Mouse (Mus musculus): ENCODE measurements around the gene Kdm3a. TPM values are rescaled to one million over a fixed set of nuclear protein-coding genes. Genes with fewer than 3 reads are reported as not detected.

Gene Kdm3a
- polyA plus RNA-seq (2014; fragmentation: Nextera tagmentation; extraction: Ambion mirVana): 55.0 and 55.4 TPM in 2 replicates

GRCm38 (mm10) chr6:71632829-71633662 lies at the start of gene Kdm3a:
Gene Kdm3a (minus strand): TSS chr6:71632990.
- H3K4me3 ChIP-seq (ENCODE audit: low read depth, low read length): peak within 1 kb of the TSS; percentile 90
- H3K4me1 ChIP-seq (ENCODE audit: control insufficient read depth, insufficient read depth, low read length): 0 out of 2 replicates have a peak, but pooled peaks cover 6% of the 10 kb centered on the region
- H3K4me2 ChIP-seq (ENCODE audit: low read depth, severe bottlenecking): peak within 1 kb of the TSS; percentile 54
- H3K36me3 ChIP-seq (ENCODE audit: control insufficient read depth, insufficient read depth, low read length): peaks cover 3% of the 10 kb centered on the region; the same call in 1 of the 2 replicates
- DNase-seq (ENCODE audit: low spot score) (peak; percentile 99), ATAC-seq (ENCODE audit: insufficient number of reproducible peaks, low FRiP score, low TSS enrichment, low read depth) (peak; percentile 98)
- H3K27me3 ChIP-seq (ENCODE audit: control insufficient read depth, insufficient read depth, low read length): no peaks in the 10 kb centered on the region
- H3K9ac ChIP-seq (ENCODE audit: low read length): peak within 1 kb of the TSS; percentile 73
- peak within 1 kb of the TSS; percentile 97 for H3K27ac ChIP-seq (replicated peaks; ENCODE audit: low read depth, low read length)
- WGBS: under 1% methylated on average over 60 of the region's 63 CpGs
- H3K9me3 ChIP-seq (ENCODE audit: control insufficient read depth, low read length): no peaks in the 10 kb centered on the region

GRCm38 (mm10) chr6:71678891-71679290 lies 46.1 kb upstream of the Kdm3a start:
- H3K36me3 ChIP-seq (ENCODE audit: control insufficient read depth, insufficient read depth, low read length): no peaks in the 10 kb centered on the region
- no peak overlapping the region for H3K9ac ChIP-seq (ENCODE audit: low read length)
- no peak overlapping the region for H3K27ac ChIP-seq (replicated peaks; ENCODE audit: low read depth, low read length)
- DNase-seq (ENCODE audit: low spot score) (no peak), ATAC-seq (ENCODE audit: insufficient number of reproducible peaks, low FRiP score, low TSS enrichment, low read depth) (no peak)
- H3K9me3 ChIP-seq (ENCODE audit: control insufficient read depth, low read length): no peaks in the 10 kb centered on the region
- H3K4me1 ChIP-seq (ENCODE audit: control insufficient read depth, insufficient read depth, low read length): no peaks in the 10 kb centered on the region
- no peak overlapping the region for H3K4me2 ChIP-seq (ENCODE audit: low read depth, severe bottlenecking)
- 60% methylated on average over 7 of the region's 7 CpGs for WGBS
- H3K27me3 ChIP-seq (ENCODE audit: control insufficient read depth, insufficient read depth, low read length): no peaks in the 10 kb centered on the region
- H3K4me3 ChIP-seq (ENCODE audit: low read depth, low read length): no peak overlapping the region

GRCm38 (mm10) chr6:71673166-71673565 lies 40.4 kb upstream of the Kdm3a start:
- 72% methylated on average over 2 of the region's 2 CpGs for WGBS
- Histone ChIP-seq H3K9ac (ENCODE audit: low read length) (no peak overlapping the region), H3K27me3 (ENCODE audit: control insufficient read depth, insufficient read depth, low read length) (no peaks in the 10 kb centered on the region), H3K9me3 (ENCODE audit: control insufficient read depth, low read length) (no peaks in the 10 kb centered on the region), H3K4me2 (ENCODE audit: low read depth, severe bottlenecking) (no peak overlapping the region), H3K27ac (replicated peaks; ENCODE audit: low read depth, low read length) (no peak overlapping the region), H3K36me3 (ENCODE audit: control insufficient read depth, insufficient read depth, low read length) (no peaks in the 10 kb centered on the region), H3K4me3 (ENCODE audit: low read depth, low read length) (no peak overlapping the region), H3K4me1 (ENCODE audit: control insufficient read depth, insufficient read depth, low read length) (no peaks in the 10 kb centered on the region)
- ATAC-seq (ENCODE audit: insufficient number of reproducible peaks, low FRiP score, low TSS enrichment, low read depth) (no peak), DNase-seq (ENCODE audit: low spot score) (no peak)

- Histone ChIP-seq H3K4me1 (ENCODE audit: control insufficient read depth, insufficient read depth, low read length) (no peaks in the 10 kb centered on the region), H3K4me2 (ENCODE audit: low read depth, severe bottlenecking) (no peak overlapping the region), H3K4me3 (ENCODE audit: low read depth, low read length) (no peak overlapping the region), H3K27ac (replicated peaks; ENCODE audit: low read depth, low read length) (no peak overlapping the region), H3K36me3 (ENCODE audit: control insufficient read depth, insufficient read depth, low read length) (no peaks in the 10 kb centered on the region), H3K9ac (ENCODE audit: low read length) (no peak overlapping the region), H3K27me3 (ENCODE audit: control insufficient read depth, insufficient read depth, low read length) (no peaks in the 10 kb centered on the region), H3K9me3 (ENCODE audit: control insufficient read depth, low read length) (no peaks in the 10 kb centered on the region)
- no peak for ATAC-seq (ENCODE audit: insufficient number of reproducible peaks, low FRiP score, low TSS enrichment, low read depth)
- DNase-seq (ENCODE audit: low spot score): no peak
- WGBS: 70% methylated on average over 1 of the region's 1 CpGs
Measured at GRCm38 (mm10) chr6:71664511-71664910, 31.7 kb upstream of the Kdm3a start.

GRCm38 (mm10) chr6:71658290-71658689 lies 25.5 kb upstream of the Kdm3a start:
- Histone ChIP-seq H3K4me1 (ENCODE audit: control insufficient read depth, insufficient read depth, low read length) (no peaks in the 10 kb centered on the region), H3K4me3 (ENCODE audit: low read depth, low read length) (no peak overlapping the region), H3K9me3 (ENCODE audit: control insufficient read depth, low read length) (no peaks in the 10 kb centered on the region), H3K4me2 (ENCODE audit: low read depth, severe bottlenecking) (no peak overlapping the region), H3K27me3 (ENCODE audit: control insufficient read depth, insufficient read depth, low read length) (no peaks in the 10 kb centered on the region), H3K9ac (ENCODE audit: low read length) (no peak overlapping the region), H3K27ac (replicated peaks; ENCODE audit: low read depth, low read length) (no peak overlapping the region), H3K36me3 (ENCODE audit: control insufficient read depth, insufficient read depth, low read length) (no peaks in the 10 kb centered on the region)
- DNase-seq (ENCODE audit: low spot score) (no peak), ATAC-seq (ENCODE audit: insufficient number of reproducible peaks, low FRiP score, low TSS enrichment, low read depth) (no peak)
- WGBS: 66% methylated on average over 2 of the region's 2 CpGs

- no peak overlapping the region for H3K27ac ChIP-seq (replicated peaks; ENCODE audit: low read depth, low read length)
- DNase-seq (ENCODE audit: low spot score) (no peak), ATAC-seq (ENCODE audit: insufficient number of reproducible peaks, low FRiP score, low TSS enrichment, low read depth) (no peak)
- H3K36me3 ChIP-seq (ENCODE audit: control insufficient read depth, insufficient read depth, low read length): no peaks in the 10 kb centered on the region
- H3K4me1 ChIP-seq (ENCODE audit: control insufficient read depth, insufficient read depth, low read length): no peaks in the 10 kb centered on the region
- no peak overlapping the region for H3K9ac ChIP-seq (ENCODE audit: low read length)
- 74% methylated on average over 3 of the region's 3 CpGs for WGBS
- H3K9me3 ChIP-seq (ENCODE audit: control insufficient read depth, low read length): no peaks in the 10 kb centered on the region
- H3K27me3 ChIP-seq (ENCODE audit: control insufficient read depth, insufficient read depth, low read length): no peaks in the 10 kb centered on the region
- H3K4me2 ChIP-seq (ENCODE audit: low read depth, severe bottlenecking): no peak overlapping the region
- H3K4me3 ChIP-seq (ENCODE audit: low read depth, low read length): no peak overlapping the region
Measured at GRCm38 (mm10) chr6:71655835-71656234, 23.0 kb upstream of the Kdm3a start.

GRCm38 (mm10) chr6:71651868-71652267 lies 19.1 kb upstream of the Kdm3a start:
- Histone ChIP-seq H3K27me3 (ENCODE audit: control insufficient read depth, insufficient read depth, low read length) (no peaks in the 10 kb centered on the region), H3K36me3 (ENCODE audit: control insufficient read depth, insufficient read depth, low read length) (no peaks in the 10 kb centered on the region), H3K9me3 (ENCODE audit: control insufficient read depth, low read length) (no peaks in the 10 kb centered on the region), H3K4me2 (ENCODE audit: low read depth, severe bottlenecking) (no peak overlapping the region), H3K4me3 (ENCODE audit: low read depth, low read length) (no peak overlapping the region), H3K4me1 (ENCODE audit: control insufficient read depth, insufficient read depth, low read length) (no peaks in the 10 kb centered on the region), H3K9ac (ENCODE audit: low read length) (no peak overlapping the region), H3K27ac (replicated peaks; ENCODE audit: low read depth, low read length) (no peak overlapping the region)
- 91% methylated on average over 2 of the region's 2 CpGs for WGBS
- DNase-seq (ENCODE audit: low spot score): no peak
- ATAC-seq (ENCODE audit: insufficient number of reproducible peaks, low FRiP score, low TSS enrichment, low read depth): no peak

- under 1% methylated on average over 35 of the region's 41 CpGs for whole genome bisulfite sequencing
- DNase-seq (ENCODE audit: low spot score) (no peak), ATAC-seq (ENCODE audit: insufficient number of reproducible peaks, low FRiP score, low TSS enrichment, low read depth) (peak; percentile 58; the same call in 1 of the 2 replicates)
- H3K4me1 ChIP-seq (ENCODE audit: control insufficient read depth, insufficient read depth, low read length): 0 out of 2 replicates have a peak, but pooled peaks cover 6% of the 10 kb centered on the region
- H3K9me3 ChIP-seq (ENCODE audit: control insufficient read depth, low read length): no peaks in the 10 kb centered on the region
- peaks cover 3% of the 10 kb centered on the region; the same call in 1 of the 2 replicates for H3K36me3 ChIP-seq (ENCODE audit: control insufficient read depth, insufficient read depth, low read length)
- peak overlapping the region; percentile 68 for H3K9ac ChIP-seq (ENCODE audit: low read length)
- peak overlapping the region; percentile 78 for H3K27ac ChIP-seq (replicated peaks; ENCODE audit: low read depth, low read length)
- peak overlapping the region; percentile 54 for H3K4me2 ChIP-seq (ENCODE audit: low read depth, severe bottlenecking)
- no peaks in the 10 kb centered on the region for H3K27me3 ChIP-seq (ENCODE audit: control insufficient read depth, insufficient read depth, low read length)
- peak overlapping the region; percentile 90 for H3K4me3 ChIP-seq (ENCODE audit: low read depth, low read length)
Measured at GRCm38 (mm10) chr6:71632486-71632828, 333 bp downstream of the Kdm3a start.

Measured in limb, embryonic 11.5 days (tissue).